Mouse (Mus musculus) kidney, adult 11 months (tissue): ENCODE measurements at regions not wholly inside any gene's neighbourhood (a gene's known extent, or its start where the extent isn't known, plus 50 kb on each side); places are given as distances from the start of the nearest gene placed in this dataset.
A peak's percentile ranks its signal among the peaks of the same experiment; 100 is the strongest.

Experiments
- DNase-seq: peaks from one replicate; pipeline ENCODE4 v3.0.0; 2022

GRCm38 (mm10) chr1:127152840-127153239, 52.0 kb upstream of the Mgat5 start:
- no peak for DNase-seq

GRCm38 (mm10) chr1:127135521-127135920, 69.3 kb upstream of the Mgat5 start:
- no peak for DNase-seq

GRCm38 (mm10) chr1:127131871-127132270, 72.9 kb upstream of the Mgat5 start:
- no peak for DNase-seq

- DNase-seq = no peak
Observed at GRCm38 (mm10) chr1:127124862-127125261, 80.0 kb upstream of the Mgat5 start.

GRCm38 (mm10) chr1:127118019-127118418, 86.8 kb upstream of the Mgat5 start:
- no peak for DNase-seq

- DNase-seq = no peak
Observed at GRCm38 (mm10) chr1:127107485-127107884, 97.3 kb upstream of the Mgat5 start.

GRCm38 (mm10) chr1:127105861-127106260, 99.0 kb upstream of the Mgat5 start:
- no peak for DNase-seq

- DNase-seq = no peak
Observed at GRCm38 (mm10) chr1:127103664-127104063, 101.2 kb upstream of the Mgat5 start.

- no peak for DNase-seq
Observed at GRCm38 (mm10) chr1:127098871-127099420, 105.9 kb upstream of the Mgat5 start.

- no peak for DNase-seq
Observed at GRCm38 (mm10) chr1:127087616-127088015, 117.2 kb upstream of the Mgat5 start.

GRCm38 (mm10) chr1:127085988-127086387, 118.8 kb upstream of the Mgat5 start:
- no peak for DNase-seq

- DNase-seq = no peak
Observed at GRCm38 (mm10) chr1:127083761-127084308, 121.0 kb upstream of the Mgat5 start.

GRCm38 (mm10) chr1:127079012-127079411, 125.8 kb upstream of the Mgat5 start:
- DNase-seq = no peak

- no peak for DNase-seq
Observed at GRCm38 (mm10) chr1:127062430-127062829, 142.4 kb upstream of the Mgat5 start.

- DNase-seq = no peak
Observed at GRCm38 (mm10) chr1:127045711-127046420, 158.9 kb upstream of the Mgat5 start.

- DNase-seq = no peak
Observed at GRCm38 (mm10) chr1:127034748-127035147, 170.1 kb upstream of the Mgat5 start.

- DNase-seq = no peak
Observed at GRCm38 (mm10) chr1:127031563-127031962, 173.3 kb upstream of the Mgat5 start.

GRCm38 (mm10) chr1:127028872-127029497, 175.8 kb upstream of the Mgat5 start:
- no peak for DNase-seq

GRCm38 (mm10) chr1:127023100-127023499, 181.7 kb upstream of the Mgat5 start:
- no peak for DNase-seq

- no peak for DNase-seq
Observed at GRCm38 (mm10) chr1:127017698-127018097, 187.1 kb upstream of the Nckap5 start.

GRCm38 (mm10) chr1:127015894-127016245, 185.3 kb upstream of the Nckap5 start:
- no peak for DNase-seq

- DNase-seq = peak; percentile 70
Observed at GRCm38 (mm10) chr1:127015042-127015893, 184.7 kb upstream of the Nckap5 start.

- peak; percentile 16 for DNase-seq
Observed at GRCm38 (mm10) chr1:127011901-127012300, 181.3 kb upstream of the Nckap5 start.
